In genomic region chr1:14429326-14429725, GRCm38 (mm10) we compare ENCODE assay signal across 26 mouse cellular contexts.
DNase-seq lines count a peak whose midpoint lies in the region; ATAC-seq lines count a peak whose summit lies in the region.
"Had no signal": no experiment of that assay in that cellular context is flagged by ENCODE, and none has a peak within 500 bp of the region (broad histone marks: within the 10 kb centered on the region; RNA-seq: fewer than 3 reads in every experiment).

No protein-coding gene starts in this region.

- no peak for DNase-seq in hindbrain, embryonic 10.5 days (ENCODE audit: low spot score)
- DNase-seq in retina, postnatal 1 day: peak; percentile 60
- no peak for DNase-seq in retina, embryonic 14.5 days (ENCODE audit: low spot score)
- peak; percentile 22 for DNase-seq in hindlimb bud, embryonic 11.5 days (ENCODE audit: extremely low spot score, low read depth, low spot score)
- no peak for DNase-seq in lung, adult 18-20 months
- DNase-seq in thymus, adult 18-20 months: no peak
- DNase-seq: adrenal gland, postnatal 10 days; cerebellum, adult 8-10 months; cerebellum, postnatal 36 days; embryo, embryonic 11 days; kidney, adult 8-10 months; kidney, postnatal 10 days; liver; right cerebral cortex, postnatal 25 days; thymus, postnatal 25 days had no signal

- no peaks in the 10 kb centered on the region for H3K9me3 ChIP-seq in hindbrain, embryonic 16.5 days (ENCODE audit: control insufficient read depth, low read length)
- H3K9me3 ChIP-seq in hindbrain, embryonic 10.5 days: no peaks in the 10 kb centered on the region
- H3K9me3 ChIP-seq: embryonic facial prominence, embryonic 15.5 days; intestine, embryonic 15.5 days; limb, embryonic 10.5 days; liver, embryonic 15.5 days; midbrain, embryonic 10.5 days had no signal

- H3K27ac ChIP-seq in hindbrain, embryonic 16.5 days (ENCODE audit: low read depth, low read length): no peak overlapping the region
- H3K27ac ChIP-seq in hindbrain, embryonic 10.5 days: no peak overlapping the region
- H3K27ac ChIP-seq: embryonic facial prominence, embryonic 15.5 days; intestine, embryonic 15.5 days; left cerebral cortex, adult 2 months; limb, embryonic 10.5 days; liver, embryonic 15.5 days; macrophage; midbrain, embryonic 10.5 days had no signal

- no peaks in the 10 kb centered on the region for H3K36me3 ChIP-seq in hindbrain, embryonic 16.5 days (ENCODE audit: control insufficient read depth, insufficient read depth, low read length)
- no peaks in the 10 kb centered on the region for H3K36me3 ChIP-seq in hindbrain, embryonic 10.5 days
- H3K36me3 ChIP-seq: embryonic facial prominence, embryonic 15.5 days; intestine, embryonic 15.5 days; limb, embryonic 10.5 days; liver, embryonic 15.5 days; midbrain, embryonic 10.5 days had no signal

- no peaks in the 10 kb centered on the region for H3K27me3 ChIP-seq in hindbrain, embryonic 16.5 days (replicated peaks; ENCODE audit: control insufficient read depth, insufficient read depth, low read length)
- H3K27me3 ChIP-seq in hindbrain, embryonic 10.5 days (ENCODE audit: insufficient read depth, poor library complexity, severe bottlenecking): no peaks in the 10 kb centered on the region
- H3K27me3 ChIP-seq: embryonic facial prominence, embryonic 15.5 days; intestine, embryonic 15.5 days; liver, embryonic 15.5 days had no signal

- H3K4me3 ChIP-seq in hindbrain, embryonic 16.5 days (ENCODE audit: low read length): no peak overlapping the region
- H3K4me3 ChIP-seq in hindbrain, embryonic 10.5 days: no peak overlapping the region
- H3K4me3 ChIP-seq: embryonic facial prominence, embryonic 15.5 days; intestine, embryonic 15.5 days; left cerebral cortex, adult 2 months; limb, embryonic 10.5 days; liver, embryonic 15.5 days; midbrain, embryonic 10.5 days; myocyte had no signal

- no peak overlapping the region for H3K9ac ChIP-seq in hindbrain, embryonic 16.5 days (ENCODE audit: low read depth, low read length)
- H3K9ac ChIP-seq: embryonic facial prominence, embryonic 15.5 days; intestine, embryonic 15.5 days; liver, embryonic 15.5 days had no signal

- 82% methylated on average over 2 of the region's 2 CpGs for WGBS in hindbrain, embryonic 16.5 days
- WGBS in hindbrain, embryonic 10.5 days: 78% methylated on average over 2 of the region's 2 CpGs

- peak; percentile 40; the same call in 1 of the 2 replicates for ATAC-seq in hindbrain, embryonic 16.5 days
- ATAC-seq: intestine, embryonic 15.5 days; lung, postnatal 0 days had no signal

- no peak overlapping the region for H3K4me2 ChIP-seq in hindbrain, embryonic 16.5 days (ENCODE audit: low read length)
- H3K4me2 ChIP-seq: embryonic facial prominence, embryonic 15.5 days; heart, embryonic 11.5 days; intestine, embryonic 15.5 days; liver, embryonic 15.5 days had no signal

- H3K4me1 ChIP-seq in hindbrain, embryonic 16.5 days (ENCODE audit: control insufficient read depth, insufficient read depth, low read depth, low read length): no peaks in the 10 kb centered on the region
- no peaks in the 10 kb centered on the region for H3K4me1 ChIP-seq in hindbrain, embryonic 10.5 days (replicated peaks)
- H3K4me1 ChIP-seq: embryonic facial prominence, embryonic 15.5 days; intestine, embryonic 15.5 days; limb, embryonic 10.5 days; liver, embryonic 15.5 days; midbrain, embryonic 10.5 days had no signal

Comparison
In these comparisons a context has a peak if more than half of its experiments do, and no peak if none do; other contexts are left out.
1. DNase-seq: peak in retina, postnatal 1 day (single experiment) and hindlimb bud, embryonic 11.5 days (single experiment); none in hindbrain, embryonic 10.5 days (single experiment), retina, embryonic 14.5 days (single experiment), lung, adult 18-20 months (0 of 2) and thymus, adult 18-20 months (0 of 2).